18 mouse cellular contexts compared by ENCODE assay signal in genomic region chr15:86913276-86913675, GRCm38 (mm10).
A peak's percentile ranks its signal among the peaks of the same experiment; 100 is the strongest.
DNase-seq lines count a peak whose midpoint lies in the region; ATAC-seq and TF ChIP-seq lines count a peak whose summit lies in the region.
"Had no signal": no experiment of that assay in that cellular context is flagged by ENCODE, and none has a peak within 500 bp of the region (broad histone marks: within the 10 kb centered on the region; RNA-seq: fewer than 3 reads in every experiment).

No protein-coding gene starts in this region.

- DNase-seq in forebrain, embryonic 10.5 days (ENCODE audit: extremely low spot score, low spot score), result no peak
- peak; percentile 22 for DNase-seq in Muller cell, postnatal 12 days (ENCODE audit: inconsistent ontology term)
- peak; percentile 71 for DNase-seq in brain, embryonic 14.5 days (ENCODE audit: low read depth)
- no peak for DNase-seq in ovary, postnatal 10 days (ENCODE audit: low spot score)
- DNase-seq in right cerebral cortex, postnatal 14 days, result no peak
- DNase-seq: adrenal gland, adult 8-10 months; adrenal gland, postnatal 25 days; cerebellum, adult 18-20 months; cerebellum, adult 9-10 months; cerebellum, postnatal 14 days; gastrocnemius, postnatal 25 days; heart, adult 18-20 months had no signal

- H3K4me2 ChIP-seq in forebrain, embryonic 15.5 days (replicated peaks), result no peak overlapping the region
- H3K4me2 ChIP-seq: hindbrain, embryonic 12.5 days; hindbrain, embryonic 15.5 days had no signal

- no peaks in the 10 kb centered on the region for H3K9me3 ChIP-seq in forebrain, embryonic 15.5 days
- no peaks in the 10 kb centered on the region for H3K9me3 ChIP-seq in forebrain, embryonic 10.5 days
- H3K9me3 ChIP-seq: hindbrain, embryonic 12.5 days; hindbrain, embryonic 15.5 days had no signal

- TF ChIP-seq POLR2A in brain, embryonic 14.5 days (IDR thresholded peaks at IDR 0.05; ENCODE audit: borderline replicate concordance, extremely low read depth, insufficient read depth, insufficient read length, poor library complexity, severe bottlenecking), result no peak

- H3K27me3 ChIP-seq in forebrain, embryonic 15.5 days, result no peaks in the 10 kb centered on the region
- H3K27me3 ChIP-seq in forebrain, embryonic 10.5 days (ENCODE audit: poor library complexity, severe bottlenecking), result no peaks in the 10 kb centered on the region
- H3K27me3 ChIP-seq: hindbrain, embryonic 12.5 days; hindbrain, embryonic 15.5 days had no signal

- H3K4me3 ChIP-seq in forebrain, embryonic 15.5 days, result no peak overlapping the region
- no peak overlapping the region for H3K4me3 ChIP-seq in forebrain, embryonic 10.5 days
- H3K4me3 ChIP-seq: hindbrain, embryonic 12.5 days; hindbrain, embryonic 15.5 days had no signal

- TF ChIP-seq CTCF in brain, embryonic 14.5 days (IDR thresholded peaks at IDR 0.05; ENCODE audit: borderline replicate concordance, extremely low read depth, insufficient read depth, insufficient read length), result no peak

- 0 out of 2 replicates have a peak, but pooled peaks cover 5% of the 10 kb centered on the region for H3K4me1 ChIP-seq in forebrain, embryonic 15.5 days
- no peaks in the 10 kb centered on the region for H3K4me1 ChIP-seq in forebrain, embryonic 10.5 days
- H3K4me1 ChIP-seq: hindbrain, embryonic 12.5 days; hindbrain, embryonic 15.5 days had no signal

- ATAC-seq in forebrain, embryonic 15.5 days (replicated peaks), result peak; percentile 51; the same call in 1 of the 2 replicates
- ATAC-seq: activated CD4-positive, CD25-positive, alpha-beta regulatory T cell, adult 4 months; CD4-positive, CD25-positive, alpha-beta regulatory T cell, adult 4 months; intestine, postnatal 0 days had no signal

- 35% methylated on average over 3 of the region's 3 CpGs for WGBS in forebrain, embryonic 15.5 days
- 85% methylated on average over 3 of the region's 3 CpGs for WGBS in forebrain, embryonic 10.5 days

- H3K27ac ChIP-seq in forebrain, embryonic 15.5 days (replicated peaks), result no peak overlapping the region
- no peak overlapping the region for H3K27ac ChIP-seq in forebrain, embryonic 10.5 days
- H3K27ac ChIP-seq: hindbrain, embryonic 12.5 days; hindbrain, embryonic 15.5 days had no signal

- H3K9ac ChIP-seq in forebrain, embryonic 15.5 days (replicated peaks), result no peak overlapping the region
- H3K9ac ChIP-seq: hindbrain, embryonic 12.5 days; hindbrain, embryonic 15.5 days had no signal

- no peaks in the 10 kb centered on the region for H3K36me3 ChIP-seq in forebrain, embryonic 15.5 days
- no peaks in the 10 kb centered on the region for H3K36me3 ChIP-seq in forebrain, embryonic 10.5 days (replicated peaks)
- H3K36me3 ChIP-seq: hindbrain, embryonic 12.5 days; hindbrain, embryonic 15.5 days had no signal

Comparison
In these comparisons a context has a peak if more than half of its experiments do, and no peak if none do; other contexts are left out.
1. DNase-seq: peak in Muller cell, postnatal 12 days (single experiment) and brain, embryonic 14.5 days (single experiment); none in forebrain, embryonic 10.5 days (single experiment), ovary, postnatal 10 days (single experiment) and right cerebral cortex, postnatal 14 days (single experiment).